Mouse (Mus musculus) ES-E14 (cell line): ENCODE measurements around the gene Tnip3. TPM values are rescaled to one million over a fixed set of nuclear protein-coding genes. Genes with fewer than 3 reads are reported as not detected.

Experiments used
- DNase-seq: peaks from one replicate; pipeline ENCODE4 v3.0.0-alpha.2; 2013; ENCODE audit warnings: low read depth, low spot score
- H3K27ac ChIP-seq: 2 replicates; pipeline ENCODE4 v1.5.1; 2012; ENCODE audit warnings: low read depth, mild to moderate bottlenecking, low read length, moderate library complexity, mixed read lengths; ENCODE audit not compliant: poor library complexity, insufficient read depth, severe bottlenecking
- H3K36me3 ChIP-seq: 2 replicates; pipeline ENCODE4 v1.6.1; 2012; ENCODE audit warnings: mild to moderate bottlenecking, low read length, moderate library complexity, mixed read lengths; ENCODE audit not compliant: control insufficient read depth, poor library complexity, insufficient read depth, severe bottlenecking
- H3K4me1 ChIP-seq, 2 experiments: fragments of 150-350 bp in 1 of 2; sonication (generic) in 1 of 2; 2 replicates each; pipeline ENCODE4 v1.6.1; 2012; ENCODE audit warnings: low read length in 2 of 2, mild to moderate bottlenecking in 1 of 2, mixed read lengths in 1 of 2; ENCODE audit not compliant: control insufficient read depth in 2 of 2, insufficient read depth in 2 of 2, poor library complexity in 1 of 2
- H3K4me3 ChIP-seq, 2 experiments: fragments of 150-350 bp in 1 of 2; sonication (generic) in 1 of 2; 2 replicates each; pipeline ENCODE4 v1.5.1; 2012; ENCODE audit warnings: low read length in 2 of 2, low read depth in 1 of 2, mild to moderate bottlenecking in 1 of 2, mixed read lengths in 1 of 2; ENCODE audit not compliant: insufficient read depth in 1 of 2, poor library complexity in 1 of 2, severe bottlenecking in 1 of 2
- H3K9ac ChIP-seq: 2 replicates; pipeline ENCODE4 v1.6.1; 2012; ENCODE audit warnings: low read depth, mild to moderate bottlenecking, low read length, mixed read lengths; ENCODE audit not compliant: poor library complexity, insufficient read depth, severe bottlenecking
- H3K9me3 ChIP-seq: fragments of 150-350 bp; sonication (generic); 2 replicates; pipeline ENCODE4 v1.6.1; 2012; ENCODE audit warnings: low read depth, mild to moderate bottlenecking, low read length; ENCODE audit not compliant: control insufficient read depth, insufficient read depth
- CHD2 ChIP-seq: IDR thresholded peaks from 2 replicates; pipeline ENCODE4 v1.6.1; 2014; ENCODE audit warnings: mild to moderate bottlenecking, low read depth, low read length, inconsistent platforms
- HCFC1 ChIP-seq: IDR thresholded peaks from 2 replicates; pipeline ENCODE4 v1.6.1; 2012; ENCODE audit warnings: low read length, inconsistent platforms, borderline replicate concordance; ENCODE audit not compliant: insufficient read depth
- MAFK ChIP-seq: IDR thresholded peaks from 2 replicates; pipeline ENCODE4 v1.6.1; 2014; ENCODE audit warnings: mild to moderate bottlenecking, low read depth, low read length, inconsistent platforms; ENCODE audit not compliant: insufficient read depth
- ZC3H11A ChIP-seq: IDR thresholded peaks from 2 replicates; pipeline ENCODE4 v1.6.1; 2012; ENCODE audit warnings: low read depth, mild to moderate bottlenecking, inconsistent platforms, low read length, borderline replicate concordance
- ZNF384 ChIP-seq: IDR thresholded peaks from 2 replicates; pipeline ENCODE4 v1.6.1; 2012; ENCODE audit warnings: low read depth, low read length, inconsistent platforms
- in situ Hi-C, 2 experiments: fragments of 600-800 bp; cut with MboI; formaldehyde crosslinking; loops; one replicate each; pipeline ENCODE4 v1.15.1; 2025; ENCODE audit warnings: low sequenced_read_pairs in 2 of 2, inconsistent platforms in 1 of 2; ENCODE audit not compliant: unreplicated experiment in 2 of 2
- total RNA-seq: library from RNA; depleted of rRNA; stranded (reverse); fragments of 300-350 nt; gene quantifications from 2 replicates; pipeline ENCODE4 v1.2.3, GENCODE M21; 2012

Tnip3 gene
- total RNA-seq, 1 experiment, result not detected

DNA sequence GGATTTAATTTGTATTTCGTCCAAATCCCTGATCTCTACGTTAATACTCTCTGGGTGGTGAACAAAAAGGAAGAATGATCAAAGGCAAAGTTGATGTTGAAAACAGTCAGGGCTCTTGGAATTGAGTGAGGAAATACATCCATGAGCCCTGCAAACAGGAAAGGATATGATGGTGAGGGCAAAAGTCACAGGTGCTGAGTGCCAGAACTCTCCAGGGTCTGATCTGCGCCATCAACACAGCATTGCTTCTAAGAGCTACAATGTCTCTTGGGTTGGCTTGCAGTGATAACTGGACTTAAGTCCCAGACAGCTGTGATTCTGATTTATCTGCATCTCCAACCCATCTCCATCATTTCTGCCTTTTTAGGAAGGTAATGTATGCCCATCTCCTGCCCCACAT lies 4.3 kb upstream of the Tnip3 start:
- TF ChIP-seq HCFC1 (no peak), CHD2 (no peak), ZC3H11A (no peak), MAFK (no peak), ZNF384 (no peak)
- no peak overlapping the region for H3K27ac ChIP-seq
- H3K9ac ChIP-seq, result no peak overlapping the region
- H3K4me3 ChIP-seq, result no peak overlapping the region
- no peaks in the 10 kb centered on the region for H3K36me3 ChIP-seq
- in situ Hi-C loops, result no loop called here
- no peak for DNase-seq
- H3K4me1 ChIP-seq, result no peaks in the 10 kb centered on the region
- H3K9me3 ChIP-seq, result no peaks in the 10 kb centered on the region

DNA sequence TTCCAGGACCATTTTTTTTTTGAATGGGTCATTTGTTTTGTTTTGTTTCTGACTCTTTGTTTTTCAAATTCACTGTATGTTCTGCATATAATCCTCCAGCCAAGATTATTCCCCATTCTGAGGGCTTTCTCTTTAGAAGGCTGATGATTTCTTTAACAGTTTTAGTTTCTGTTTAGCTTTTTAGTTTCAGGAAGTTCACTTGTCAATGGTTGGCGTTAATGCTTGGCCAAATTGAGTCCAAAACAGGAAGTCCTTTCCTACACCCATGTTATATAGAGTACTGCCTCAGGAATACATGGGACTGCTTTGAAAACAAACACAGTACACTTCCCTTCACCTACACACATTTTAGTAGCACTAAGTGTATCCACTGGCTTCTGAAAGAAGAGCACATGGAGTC lies 2.8 kb downstream of the Tnip3 start:
- no peak for TF ChIP-seq CHD2
- no peak for TF ChIP-seq MAFK
- no peaks in the 10 kb centered on the region for H3K36me3 ChIP-seq
- no peaks in the 10 kb centered on the region for H3K9me3 ChIP-seq
- H3K4me1 ChIP-seq, result no peaks in the 10 kb centered on the region
- in situ Hi-C loops, result no loop called here
- H3K4me3 ChIP-seq, result no peak overlapping the region
- DNase-seq, result no peak
- H3K27ac ChIP-seq, result no peak overlapping the region
- no peak overlapping the region for H3K9ac ChIP-seq

DNA sequence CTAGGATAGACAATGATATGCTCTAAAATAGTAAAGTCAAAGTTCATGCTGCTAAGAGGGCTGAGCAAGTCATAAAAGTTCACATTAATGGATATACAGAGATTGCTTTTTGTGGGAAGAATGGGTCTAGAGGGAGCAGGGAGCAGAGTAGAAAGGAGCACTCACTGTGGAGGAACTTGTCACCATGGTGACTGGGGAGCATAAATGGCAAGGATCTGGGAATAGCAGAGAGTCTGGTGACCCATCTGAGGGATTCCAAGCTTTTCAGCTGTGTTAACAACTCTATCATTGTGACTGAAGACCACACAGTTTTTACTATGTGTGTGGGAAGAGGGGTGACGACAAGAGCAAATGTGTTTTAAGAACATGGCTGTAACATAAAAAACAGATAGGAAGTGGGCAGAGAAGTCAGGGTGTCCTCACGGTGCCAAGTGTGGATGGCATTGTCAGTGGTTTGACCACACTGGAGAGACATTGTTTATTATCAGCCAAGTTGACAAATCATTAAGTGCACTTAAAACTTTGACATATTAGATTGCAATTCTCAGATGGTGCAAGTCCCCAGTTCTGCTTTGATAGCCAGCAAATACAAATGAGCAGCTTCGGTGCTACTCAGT lies 6.2 kb downstream of the Tnip3 start:
- no peak overlapping the region for H3K9ac ChIP-seq
- no peak for TF ChIP-seq MAFK
- TF ChIP-seq ZNF384, result no peak
- in situ Hi-C loops, result no loop called here
- no peaks in the 10 kb centered on the region for H3K9me3 ChIP-seq
- no peak overlapping the region for H3K27ac ChIP-seq
- no peak overlapping the region for H3K4me3 ChIP-seq
- no peaks in the 10 kb centered on the region for H3K36me3 ChIP-seq
- no peaks in the 10 kb centered on the region for H3K4me1 ChIP-seq
- no peak for DNase-seq

DNA sequence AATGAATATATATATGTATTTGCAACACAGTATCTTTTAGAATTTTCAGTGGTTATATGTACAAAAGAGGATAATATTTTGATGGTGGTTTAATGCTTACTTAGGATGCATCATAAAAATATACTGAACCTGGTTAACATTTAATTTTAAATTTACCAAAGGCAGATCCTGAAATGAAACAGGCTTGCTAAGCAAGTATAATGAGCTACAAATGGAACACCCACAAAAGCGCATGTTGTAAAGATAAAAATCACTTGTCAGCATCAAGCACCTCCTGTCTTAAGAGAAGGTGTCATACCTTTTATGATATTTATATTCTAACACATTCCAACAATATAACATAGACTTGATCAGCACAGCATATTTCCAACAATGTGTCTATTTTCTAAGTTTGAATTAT lies 8.6 kb downstream of the Tnip3 start:
- Histone ChIP-seq H3K9me3 (no peaks in the 10 kb centered on the region), H3K4me3 (no peak overlapping the region), H3K9ac (no peak overlapping the region), H3K36me3 (no peaks in the 10 kb centered on the region), H3K27ac (no peak overlapping the region), H3K4me1 (no peaks in the 10 kb centered on the region)
- DNase-seq, result no peak
- in situ Hi-C loops, result no loop called here
- TF ChIP-seq ZNF384 (no peak), MAFK (no peak), ZC3H11A (no peak), CHD2 (no peak), HCFC1 (no peak)

DNA sequence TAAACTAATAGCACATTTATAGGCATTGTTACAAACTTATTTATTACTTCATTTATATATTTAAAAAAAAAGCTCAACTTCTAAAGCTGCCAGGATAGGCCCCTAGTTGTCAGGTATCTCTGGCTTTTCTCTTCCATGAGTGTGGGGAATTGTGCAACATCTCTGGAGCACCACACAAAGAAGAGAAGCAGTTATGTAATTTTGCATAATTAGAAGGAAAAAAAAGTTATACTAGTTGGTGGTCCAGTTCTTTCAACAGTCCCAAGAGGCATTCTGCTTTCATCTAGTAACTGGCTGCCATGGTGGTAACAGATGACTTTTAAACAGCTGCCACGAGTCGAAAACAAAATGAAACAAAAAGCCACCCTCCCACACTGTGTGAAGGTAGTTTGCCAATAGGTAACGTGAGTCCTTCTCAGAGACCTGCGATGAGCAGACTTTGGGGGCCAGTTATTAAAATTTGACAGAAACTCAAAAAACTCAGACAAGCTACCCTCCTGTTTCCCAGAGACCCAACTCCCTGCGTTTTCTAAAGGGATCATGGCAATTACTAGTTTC lies 12.3 kb downstream of the Tnip3 start:
- in situ Hi-C loops, result no loop called here
- no peaks in the 10 kb centered on the region for H3K36me3 ChIP-seq
- no peak overlapping the region for H3K9ac ChIP-seq

More for the DNA sequence above, 12.3 kb downstream of the Tnip3 start:
- no peak overlapping the region for H3K27ac ChIP-seq
- H3K9me3 ChIP-seq, result no peaks in the 10 kb centered on the region
- TF ChIP-seq MAFK (no peak), HCFC1 (no peak), CHD2 (no peak), ZC3H11A (no peak)
- DNase-seq, result no peak
- H3K4me3 ChIP-seq, result no peak overlapping the region
- H3K4me1 ChIP-seq, result no peaks in the 10 kb centered on the region
